Mouse (Mus musculus) ZHBTc4 (cell line): ENCODE results near the gene Zfp553.
A peak's percentile ranks its signal among the peaks of the same experiment; 100 is the strongest.

Experiments used
- DNase-seq: peaks from one replicate; pipeline ENCODE4 v3.0.0-alpha.2; 2011; ENCODE audit warnings: low read depth, low spot score

Zfp553 gene

DNA sequence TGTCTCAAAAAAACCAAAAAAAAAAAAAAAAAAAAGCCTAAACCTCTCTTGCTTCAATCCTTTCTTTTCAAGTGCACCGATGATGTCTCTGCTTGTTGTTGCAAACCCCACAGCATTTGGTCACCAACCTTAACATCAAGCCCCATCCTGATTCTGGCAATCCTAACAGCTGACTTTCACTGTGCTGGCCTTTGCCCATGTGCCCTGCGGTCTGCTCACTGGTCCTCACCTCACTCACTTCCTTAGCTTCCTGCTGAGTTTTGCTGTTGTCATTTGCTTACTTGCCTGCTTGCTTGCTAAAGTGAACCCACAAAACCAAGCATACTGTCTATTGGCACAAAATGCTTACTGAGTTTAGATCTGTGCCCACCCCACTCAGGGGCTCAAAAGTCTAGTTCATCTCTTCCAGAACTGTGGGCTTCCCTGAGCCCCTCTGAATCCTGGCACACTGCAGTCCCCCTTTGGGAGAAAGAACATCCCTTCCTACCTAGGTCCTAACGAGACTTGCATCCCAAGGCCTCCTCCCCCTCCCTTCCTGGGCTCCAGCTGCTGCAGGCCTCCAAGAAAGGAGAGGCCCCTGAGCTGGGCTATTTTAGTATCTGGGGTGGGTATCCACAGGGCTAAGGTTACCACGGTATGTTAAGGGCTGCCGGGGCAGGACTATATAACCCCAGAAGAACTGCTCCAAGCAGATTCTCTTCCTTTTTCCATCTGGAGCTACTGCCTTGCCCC, 21.7 kb upstream of the Zfp553 start:
- DNase-seq: no peak

- peak; percentile 95 for DNase-seq
Observed at GRCm38 (mm10) chr7:127212432-127213250, 20.2 kb upstream of the Zfp553 start.

- DNase-seq: peak; percentile 84
Observed at GRCm38 (mm10) chr7:127213485-127213884, 19.4 kb upstream of the Zfp553 start.

DNA sequence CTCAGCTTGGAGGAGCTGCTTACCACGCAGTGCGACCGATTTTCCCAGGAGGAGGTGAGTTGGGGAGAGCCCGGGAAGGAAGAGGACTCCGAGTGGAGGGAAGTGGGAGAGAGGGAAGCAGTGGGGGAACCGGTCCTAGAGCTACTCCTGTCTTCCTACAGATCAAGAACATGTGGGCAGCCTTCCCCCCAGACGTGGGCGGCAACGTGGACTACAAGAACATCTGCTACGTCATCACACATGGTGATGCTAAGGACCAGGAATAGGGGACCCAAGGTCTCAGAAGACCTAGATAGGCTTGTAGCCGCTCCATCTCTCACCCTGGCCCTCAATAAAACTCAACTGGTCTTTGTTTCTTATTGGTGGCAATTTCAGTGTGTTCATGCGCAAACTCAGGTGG, 18.9 kb upstream of the Zfp553 start:
- DNase-seq: no peak

DNA sequence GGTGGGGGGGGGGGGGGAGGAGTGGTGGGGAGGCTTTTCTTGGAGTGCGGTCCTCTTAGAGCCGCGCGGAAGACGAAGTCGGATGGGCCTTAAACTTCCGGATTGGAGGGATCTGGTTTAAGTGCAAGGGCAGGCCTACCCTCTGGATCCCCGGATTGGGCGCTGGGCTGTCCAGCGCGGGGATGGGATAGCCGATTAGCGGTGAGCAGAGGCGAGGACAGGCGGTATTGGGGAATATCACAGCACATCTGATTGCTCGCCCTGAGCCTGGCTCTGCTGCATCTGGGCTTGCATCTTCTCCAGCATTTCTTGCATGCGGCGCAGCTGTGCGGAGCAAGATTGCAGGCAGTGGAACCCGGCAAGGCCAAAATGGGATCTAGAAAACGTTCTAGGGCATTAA, 18.3 kb upstream of the Zfp553 start:
- DNase-seq: peak; percentile 31

DNA sequence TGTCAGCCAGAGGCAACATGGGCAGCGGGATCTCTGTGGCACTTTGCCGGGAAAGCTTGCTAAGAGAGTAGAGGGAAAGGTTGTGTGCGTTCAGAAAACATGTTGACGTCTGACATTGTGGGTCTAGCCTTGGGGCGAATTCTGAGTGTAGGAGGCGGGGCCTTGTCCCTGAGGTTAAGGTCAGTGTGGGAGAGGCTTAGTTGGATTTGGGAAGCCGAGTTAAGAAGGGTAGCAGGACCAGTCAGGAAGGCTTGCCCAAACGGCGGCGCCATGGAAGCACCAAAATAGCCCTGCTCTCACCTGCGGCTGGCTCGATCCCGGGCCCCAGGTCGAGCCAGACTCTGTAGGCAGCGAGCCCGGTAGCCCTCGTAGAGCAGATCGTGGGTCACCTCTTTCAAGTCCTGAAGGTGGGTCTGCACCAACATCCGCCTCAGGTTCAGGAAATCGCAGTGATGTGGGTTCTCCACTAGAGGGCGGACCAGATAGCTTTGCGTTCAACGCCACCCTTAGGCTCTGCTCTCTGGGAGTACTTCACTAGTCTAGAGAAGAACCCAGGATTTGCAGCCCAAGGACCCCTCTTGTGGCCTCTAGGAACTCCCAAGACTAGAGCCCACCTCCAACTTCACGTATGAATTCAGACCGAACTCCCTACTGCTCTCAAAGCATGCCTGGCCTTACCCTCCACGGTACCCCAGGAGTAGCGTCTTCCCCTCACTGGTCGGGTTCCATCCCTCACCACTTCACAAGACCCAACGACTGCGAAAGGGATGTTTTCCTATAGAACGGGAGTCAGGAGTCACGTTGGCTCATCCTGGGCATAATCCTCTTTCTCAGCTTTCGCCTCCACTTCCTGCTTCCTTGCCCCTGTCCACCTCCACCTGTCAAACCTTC, 17.6 kb upstream of the Zfp553 start:
- DNase-seq: peak; percentile 94

GRCm38 (mm10) chr7:127216307-127216706, 16.6 kb upstream of the Zfp553 start:
- peak; percentile 39 for DNase-seq

DNA sequence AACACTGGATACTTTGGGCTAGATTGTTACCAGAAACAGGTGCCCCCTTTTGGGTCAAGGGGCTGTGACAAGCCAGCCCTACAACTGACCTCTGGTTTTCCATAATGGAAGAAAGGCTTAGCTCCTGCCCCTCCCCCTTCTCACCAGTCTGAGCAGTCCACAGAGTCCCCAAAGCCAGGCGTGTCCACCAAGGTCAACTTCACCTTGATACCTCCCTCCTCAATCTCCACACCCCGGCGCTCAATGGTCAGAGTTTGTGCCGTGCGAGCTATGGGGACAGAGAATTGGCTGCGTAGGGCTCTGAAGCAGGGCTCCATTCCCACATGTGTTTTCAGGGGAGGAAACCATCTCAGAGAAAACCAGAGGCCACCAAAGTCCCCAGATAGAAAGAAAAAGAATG, 15.4 kb upstream of the Zfp553 start:
- DNase-seq: peak; percentile 47

DNA sequence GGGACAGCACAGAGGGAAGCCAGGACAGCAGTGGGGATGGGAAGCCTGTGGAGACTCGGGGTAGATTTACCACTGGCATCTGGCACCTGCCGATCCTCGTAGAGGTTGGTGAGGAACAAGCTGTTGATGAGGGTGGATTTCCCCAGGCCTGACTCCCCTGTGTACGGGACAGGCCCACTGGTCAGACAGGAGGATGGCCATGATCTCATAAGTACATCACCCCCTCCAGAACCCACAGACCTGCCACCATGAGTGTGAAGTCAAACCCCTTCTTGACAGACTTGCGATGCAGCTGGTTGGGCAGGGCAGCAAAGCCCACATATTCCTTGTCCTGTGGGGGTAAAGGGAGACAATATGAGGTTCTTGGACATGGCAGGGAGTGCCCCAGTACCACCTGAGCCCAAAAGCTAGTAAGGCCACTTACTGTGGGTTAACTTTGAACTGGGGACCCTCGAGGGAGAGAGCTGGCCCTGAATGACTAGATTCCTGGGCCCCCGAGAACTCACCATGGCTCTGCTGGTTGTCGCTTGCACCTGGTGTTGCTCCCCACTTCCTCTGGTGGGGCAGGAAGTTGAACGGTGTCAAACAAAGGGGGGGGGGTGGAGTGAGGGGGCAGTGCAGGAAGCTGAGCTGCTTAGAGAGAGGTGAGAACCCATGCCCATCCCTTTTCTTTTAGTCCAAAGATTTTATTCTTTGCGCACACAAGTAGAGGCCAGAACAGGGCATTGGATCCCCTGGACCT, 14.8 kb upstream of the Zfp553 start:
- no peak for DNase-seq

GRCm38 (mm10) chr7:127218670-127219069, 14.2 kb upstream of the Zfp553 start:
- no peak for DNase-seq

GRCm38 (mm10) chr7:127220440-127220839, 12.4 kb upstream of the Zfp553 start:
- no peak for DNase-seq

DNA sequence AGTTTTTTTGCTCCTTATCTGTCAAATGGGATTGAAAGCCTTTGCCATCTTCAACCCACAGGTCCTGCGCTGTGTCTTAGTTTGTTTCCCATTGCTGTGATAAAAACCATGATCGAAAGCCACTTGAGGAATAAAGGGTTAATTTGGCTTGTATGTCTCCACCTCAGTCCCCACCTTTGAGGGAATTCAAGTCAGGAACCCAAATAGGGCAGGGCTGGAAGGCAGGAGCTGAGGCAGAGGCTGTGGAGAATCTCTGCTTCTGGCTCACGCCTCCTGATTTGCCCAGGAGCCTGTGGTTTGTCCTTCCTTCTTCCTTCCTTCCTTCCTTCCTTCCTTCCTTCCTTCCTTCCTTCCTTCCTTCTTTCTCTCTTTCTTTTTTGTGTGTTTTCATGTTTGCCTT, 9.8 kb upstream of the Zfp553 start:
- peak; percentile 54 for DNase-seq

DNA sequence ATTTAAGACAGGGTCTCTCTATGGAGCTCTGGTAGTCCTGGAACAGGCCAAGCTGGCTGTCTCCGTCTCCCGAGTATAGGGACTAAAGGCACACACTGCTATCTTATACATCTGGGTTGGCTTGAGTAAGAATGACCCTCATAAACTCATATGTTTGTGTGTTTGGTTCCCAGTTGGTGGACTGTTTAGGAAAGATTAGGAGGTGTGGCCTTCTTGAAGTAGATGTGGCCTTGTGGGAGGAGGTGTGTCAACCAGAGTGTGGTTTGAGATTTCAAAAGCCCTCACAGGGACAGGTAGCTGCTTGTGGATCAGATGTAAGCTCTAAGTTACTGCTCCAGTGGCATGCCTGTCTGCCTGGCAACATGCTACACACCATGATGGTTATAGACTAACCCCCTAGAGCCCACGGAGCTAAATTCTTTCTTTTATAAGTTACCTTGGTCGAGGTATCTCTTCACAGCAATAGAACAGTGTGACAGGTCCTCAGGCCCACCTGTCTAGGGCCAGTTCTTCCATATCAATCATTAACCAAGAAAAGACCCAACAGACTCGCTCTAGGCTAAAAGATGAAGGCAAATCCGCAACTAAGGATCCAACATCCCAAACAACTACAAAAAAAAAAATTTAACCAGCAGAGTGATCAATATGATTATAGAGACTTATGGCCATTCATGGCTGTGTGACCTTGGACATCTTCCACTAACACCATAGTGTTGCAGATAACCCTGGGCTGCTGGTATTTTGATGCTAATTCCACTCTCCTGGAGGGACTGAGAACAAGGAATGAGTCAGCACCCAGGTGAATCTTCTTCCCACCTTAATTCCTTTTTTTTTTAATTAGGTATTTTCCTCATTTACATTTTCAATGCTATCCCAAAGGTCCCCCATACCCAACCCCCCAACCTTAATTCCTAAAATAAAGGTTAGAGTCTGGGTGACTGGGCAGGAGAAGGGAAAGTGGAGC, 9.1 kb upstream of the Zfp553 start:
- peak; percentile 62 for DNase-seq

DNA sequence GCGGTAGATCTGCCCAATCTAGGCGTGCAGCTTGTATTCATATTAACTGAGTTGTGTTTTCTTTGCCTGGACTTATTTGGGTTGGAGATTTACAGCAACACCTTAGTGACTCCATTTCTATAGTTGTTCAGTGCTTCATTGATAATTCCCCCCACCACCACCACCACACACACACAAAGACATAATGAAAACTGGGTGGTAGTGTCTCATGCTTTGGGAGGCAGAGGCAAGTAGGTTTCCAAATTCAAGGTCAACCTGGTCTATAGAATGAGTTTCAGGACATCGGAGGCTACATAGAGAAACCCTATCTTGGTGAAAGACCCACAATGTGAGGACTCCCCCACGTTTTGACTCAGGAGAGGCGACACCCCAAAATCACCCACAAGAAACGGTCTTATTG, 8.2 kb upstream of the Zfp553 start:
- DNase-seq: peak; percentile 59

DNA sequence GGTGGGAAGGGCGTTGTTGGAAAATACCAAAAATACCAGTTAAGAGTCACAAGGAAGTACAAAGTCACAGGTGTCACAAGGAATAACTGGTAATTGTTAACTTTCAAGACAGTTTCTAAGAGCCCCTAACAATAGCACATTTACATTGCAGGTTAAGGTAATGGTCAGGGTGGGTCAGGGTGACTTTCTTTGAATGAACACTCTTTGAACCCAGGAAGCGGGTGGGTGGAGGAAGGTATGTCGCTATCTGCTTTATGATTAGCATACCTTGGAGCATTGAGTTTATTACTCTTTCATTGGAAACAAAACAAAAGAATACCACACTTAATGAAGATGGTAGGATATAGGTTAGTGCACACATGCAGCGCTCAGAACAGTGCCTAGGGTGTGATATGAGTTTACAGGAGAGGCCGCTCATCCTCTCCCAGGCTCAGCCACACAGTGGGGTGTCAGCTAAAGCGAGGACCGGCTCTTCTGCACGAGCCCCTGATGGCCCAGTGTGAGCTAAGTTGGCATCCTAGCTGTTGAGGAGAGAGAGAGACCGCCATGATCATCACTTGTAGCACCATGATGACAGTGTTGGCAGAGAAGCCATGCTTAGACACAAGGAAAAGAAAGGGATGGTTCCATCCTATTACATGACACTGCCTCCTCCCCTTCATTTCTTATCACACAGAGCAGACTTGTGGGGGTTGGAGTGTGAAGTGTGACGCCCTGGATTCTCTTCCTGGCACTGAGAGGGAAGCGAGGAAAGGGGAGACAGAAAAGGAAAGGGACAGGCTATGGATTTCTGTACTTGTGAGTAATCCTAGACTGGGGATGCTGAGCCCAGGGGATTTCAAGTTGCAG, 7.5 kb upstream of the Zfp553 start:
- DNase-seq: peak; percentile 90

DNA sequence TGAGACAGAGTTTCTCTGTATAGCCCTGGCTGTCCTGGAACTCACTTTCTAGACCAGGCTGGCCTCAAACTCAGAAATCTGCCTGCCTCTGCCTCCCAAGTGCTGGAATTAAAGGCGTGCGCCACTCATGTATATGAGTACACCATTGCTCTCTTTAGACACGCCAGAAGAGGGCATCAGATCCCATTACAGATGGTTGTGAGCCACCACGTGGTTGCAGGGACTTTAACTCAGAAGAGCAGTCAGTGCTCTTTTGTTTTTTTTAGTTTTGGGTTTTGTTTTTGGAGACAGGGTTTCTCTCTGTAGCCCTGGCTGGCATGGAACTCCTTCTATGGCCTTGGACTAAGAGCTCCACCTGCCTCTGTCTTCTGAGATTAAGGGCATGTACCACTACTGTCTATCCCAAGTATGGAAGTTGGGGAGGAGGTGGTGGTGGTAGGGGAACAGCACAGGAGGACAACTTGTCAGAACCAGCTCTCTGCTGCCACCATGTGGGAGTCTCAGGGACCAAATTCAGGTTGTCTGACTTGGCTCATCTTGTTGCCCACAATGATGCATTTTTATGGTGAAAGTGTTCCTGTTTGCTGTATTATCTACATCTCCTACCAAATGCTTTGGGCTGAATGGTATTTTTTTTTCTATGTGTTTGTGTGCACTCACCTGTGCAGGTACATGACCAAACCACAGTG, 4.1 kb upstream of the Zfp553 start:
- peak; percentile 94 for DNase-seq

DNA sequence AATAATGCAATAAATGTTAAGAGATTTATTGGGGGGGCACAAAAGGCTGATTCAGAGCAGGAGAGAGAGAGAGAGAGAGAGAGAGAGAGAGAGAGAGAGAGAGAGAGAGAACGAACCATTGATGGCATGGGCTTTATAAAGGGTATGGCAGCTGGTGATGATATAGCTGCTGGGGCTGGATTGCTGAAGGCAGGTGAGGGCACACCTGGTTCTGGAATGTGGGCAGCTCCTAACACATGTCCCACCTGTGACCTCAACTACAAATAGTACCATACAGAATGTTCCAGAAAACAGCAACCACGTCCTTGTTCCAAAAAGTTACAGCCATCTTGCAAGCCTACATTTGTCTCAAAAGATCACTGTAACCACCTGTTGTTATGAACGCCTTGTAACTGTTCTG, 1.5 kb upstream of the Zfp553 start:
- no peak for DNase-seq

DNA sequence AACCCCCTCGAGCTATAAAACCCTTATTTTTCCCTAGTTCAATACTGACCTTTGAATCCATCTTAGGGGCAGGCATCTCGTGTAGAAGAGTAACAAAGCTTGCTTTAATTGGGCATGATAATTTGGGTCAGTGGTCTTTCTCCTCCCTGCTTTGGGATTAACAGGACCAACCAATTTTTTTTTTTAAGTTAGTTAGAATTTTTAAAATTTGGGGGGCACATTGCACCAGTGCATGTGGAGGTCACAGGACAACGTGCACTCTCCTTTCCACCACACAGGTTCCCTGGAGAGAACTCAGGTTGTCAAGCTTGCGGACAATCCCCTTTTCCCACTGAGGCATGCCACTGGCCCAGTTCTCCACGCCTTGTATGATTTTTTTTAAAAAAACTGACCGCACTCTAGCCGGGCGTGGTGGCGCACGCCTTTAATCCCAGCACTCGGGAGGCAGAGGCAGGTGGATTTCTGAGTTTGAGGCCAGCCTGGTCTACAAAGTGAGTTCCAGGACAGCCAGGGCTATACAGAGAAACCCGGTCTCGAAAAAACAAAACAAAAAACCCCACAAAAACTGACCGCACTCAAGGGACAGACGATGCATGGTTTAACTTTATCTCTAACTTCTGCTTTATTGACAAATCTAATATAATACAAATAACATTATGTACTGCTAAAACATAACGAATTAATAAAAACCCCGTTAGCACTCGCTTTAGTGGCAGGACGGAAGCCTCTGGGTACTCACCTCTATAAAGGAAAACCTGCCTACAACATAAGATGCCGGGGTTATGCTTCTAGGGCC, 837 bp upstream of the Zfp553 start:
- no peak for DNase-seq
